Mouse (Mus musculus) kidney, postnatal 4 days (tissue): ENCODE measurements around the gene Rint1.

Source experiments
- DNase-seq, 2 experiments: peaks; one replicate each; pipeline ENCODE4 v3.0.0; 2021; ENCODE audit warnings: mixed read lengths in 2 of 2

Gene Rint1

DNA sequence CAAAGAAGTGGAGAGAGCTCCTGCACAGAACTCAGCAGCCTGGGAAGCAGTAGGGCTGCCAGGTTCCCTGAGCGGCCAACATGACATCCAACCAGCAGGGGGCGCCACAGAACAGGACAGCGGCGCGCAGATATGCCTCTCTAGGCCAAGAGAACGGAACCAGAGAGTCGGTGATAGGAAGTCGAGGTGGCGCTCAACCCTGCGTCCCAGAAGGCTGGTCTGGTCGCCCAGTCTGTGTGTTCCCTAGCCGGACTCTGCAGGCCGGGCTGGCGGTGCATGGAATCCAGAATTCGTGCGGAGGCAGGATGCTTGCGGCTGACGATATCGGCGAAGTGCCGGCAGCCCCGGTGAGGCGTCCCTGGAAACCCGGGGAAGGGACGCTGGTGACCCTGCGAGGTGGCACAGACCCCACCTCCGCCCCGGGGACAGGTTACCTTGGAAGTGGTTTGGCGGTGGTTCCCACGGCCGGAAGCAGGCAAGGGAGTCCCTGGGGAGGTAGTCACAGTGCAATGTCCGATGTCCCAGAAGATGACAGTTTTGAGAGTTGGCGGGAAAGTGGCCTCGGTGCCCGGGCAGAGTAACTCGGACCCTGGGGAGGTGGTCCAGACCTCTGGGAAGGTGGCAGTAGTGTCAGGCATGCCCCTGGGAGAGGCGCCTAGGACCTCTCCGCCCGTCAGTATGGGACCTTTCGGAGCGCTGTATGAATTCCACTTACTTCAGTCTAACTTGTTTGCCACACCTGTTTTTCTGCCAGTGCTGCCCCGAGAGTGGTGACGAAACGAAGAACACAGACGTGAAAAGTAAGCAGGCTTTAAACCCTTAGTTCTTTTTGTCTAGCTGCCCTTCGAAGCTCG lies at the start of gene Rint1:
TSS of gene Rint1 (plus strand) at position 176 of the 854 bp plus-strand sequence.
- DNase-seq = peak; percentile 97 to 98

DNA sequence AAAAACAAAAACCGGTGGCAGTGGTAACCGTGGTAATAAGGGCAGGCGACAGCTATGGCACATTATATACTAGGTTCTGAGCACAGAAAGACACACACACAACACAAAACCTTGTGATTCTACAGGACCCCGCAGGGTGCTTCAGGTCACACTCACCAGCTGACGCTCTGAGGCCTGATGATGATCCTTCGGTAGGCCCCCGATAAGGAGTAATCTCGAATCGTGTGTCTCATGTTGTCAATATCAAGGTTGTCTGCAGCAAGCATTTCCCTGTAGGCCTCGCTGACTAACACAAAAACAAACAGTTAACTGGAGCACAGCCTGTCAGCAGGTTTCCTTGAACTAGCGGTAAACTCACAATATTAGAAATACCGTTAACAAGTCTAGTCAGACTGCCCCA lies 44.2 kb upstream of the Rint1 start:
- DNase-seq = no peak

DNA sequence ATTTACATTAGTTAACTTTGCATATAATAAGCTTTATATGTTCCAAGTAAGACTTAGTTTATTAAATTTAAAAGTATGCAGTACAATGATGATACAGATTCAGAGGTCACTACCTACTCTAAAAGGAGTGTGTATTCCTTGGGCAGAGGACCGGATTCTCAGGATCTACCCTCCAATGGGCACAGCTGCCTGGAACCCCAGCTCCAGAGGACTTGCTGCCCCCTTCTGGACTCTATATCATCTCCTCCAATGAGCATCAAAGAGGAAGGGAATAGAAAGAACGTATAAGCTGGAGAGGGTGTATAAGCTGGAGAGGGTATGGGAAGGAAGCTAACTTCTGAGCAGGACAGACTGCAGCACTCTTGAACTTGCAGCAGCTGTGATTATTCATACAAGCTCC lies 37.6 kb upstream of the Rint1 start:
- no peak for DNase-seq

DNA sequence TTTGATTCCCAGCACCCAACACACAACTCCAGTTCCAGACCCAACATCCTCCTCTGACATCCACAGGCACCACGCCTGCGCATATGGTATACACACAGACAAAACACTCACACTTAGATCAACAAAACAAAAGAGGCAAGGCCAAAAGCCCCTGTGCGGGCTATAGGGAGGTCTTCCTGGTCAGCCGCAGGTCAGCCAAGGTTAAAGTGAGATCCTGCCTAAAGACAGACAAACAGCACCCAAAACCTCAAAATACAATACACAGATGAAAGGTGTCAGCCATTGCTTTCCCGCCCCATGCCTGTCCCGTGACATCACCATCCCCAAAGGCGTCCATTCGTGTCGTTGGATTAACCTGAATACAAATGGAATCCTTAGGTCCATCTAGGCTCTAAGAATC lies 31.9 kb upstream of the Rint1 start:
- DNase-seq = no peak

DNA sequence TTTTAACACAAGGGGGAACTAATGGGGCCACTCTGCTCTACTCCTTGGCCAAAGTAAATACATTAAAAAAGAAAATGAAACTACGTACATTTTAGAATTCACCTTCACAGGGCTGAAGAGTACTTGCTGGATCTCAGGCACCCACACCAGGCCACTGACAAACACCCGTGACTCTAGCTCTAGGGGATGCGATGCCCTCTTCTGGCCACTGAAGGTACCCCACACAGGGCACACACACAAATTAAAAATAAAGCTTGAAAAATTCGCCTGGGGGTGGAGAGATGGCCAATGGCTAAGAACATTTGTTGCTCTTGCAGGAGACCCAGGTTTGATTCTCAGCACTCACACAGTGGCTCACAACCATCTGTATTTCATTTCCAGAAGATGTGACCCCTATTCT lies 31.1 kb upstream of the Rint1 start:
- DNase-seq = no peak

DNA sequence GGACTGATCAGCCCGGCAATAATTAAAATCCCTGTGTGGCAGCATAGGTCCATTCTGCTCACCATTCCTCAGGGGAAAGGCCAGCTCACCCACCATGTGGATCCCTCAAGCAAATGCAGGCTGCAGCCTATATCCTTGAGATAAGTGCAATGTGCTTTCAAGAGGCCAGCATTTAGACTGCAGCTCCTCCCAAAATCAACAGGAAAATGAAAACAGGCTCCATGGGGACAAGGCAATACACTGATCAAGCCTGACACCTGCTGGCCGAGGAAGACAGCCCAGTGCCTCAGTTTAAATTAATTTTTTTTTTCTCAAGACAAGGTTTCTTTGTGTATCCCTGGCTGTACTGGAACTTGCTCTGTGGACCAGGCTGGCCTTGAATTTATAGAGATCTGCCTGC lies 28.9 kb upstream of the Rint1 start:
- peak; percentile 64 to 75 for DNase-seq

DNA sequence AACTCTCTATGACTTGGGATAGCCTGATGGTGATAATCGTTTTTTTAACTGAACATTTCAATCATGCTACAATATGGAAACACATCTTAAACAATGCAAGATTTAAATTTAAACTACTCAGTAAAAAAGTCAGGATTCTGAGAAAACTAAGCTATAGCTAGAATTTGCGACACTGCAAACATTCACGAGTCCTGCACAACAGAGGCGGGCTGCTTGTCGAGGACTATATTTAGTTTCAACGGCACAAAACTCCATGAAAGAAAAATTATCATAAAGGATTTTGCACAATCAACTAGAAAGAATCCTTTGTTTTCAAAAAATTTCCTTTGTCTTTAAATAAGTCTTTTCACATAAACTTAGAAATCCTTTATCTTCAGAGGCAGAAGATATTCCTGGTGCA lies 25.0 kb upstream of the Rint1 start:
- no peak for DNase-seq

DNA sequence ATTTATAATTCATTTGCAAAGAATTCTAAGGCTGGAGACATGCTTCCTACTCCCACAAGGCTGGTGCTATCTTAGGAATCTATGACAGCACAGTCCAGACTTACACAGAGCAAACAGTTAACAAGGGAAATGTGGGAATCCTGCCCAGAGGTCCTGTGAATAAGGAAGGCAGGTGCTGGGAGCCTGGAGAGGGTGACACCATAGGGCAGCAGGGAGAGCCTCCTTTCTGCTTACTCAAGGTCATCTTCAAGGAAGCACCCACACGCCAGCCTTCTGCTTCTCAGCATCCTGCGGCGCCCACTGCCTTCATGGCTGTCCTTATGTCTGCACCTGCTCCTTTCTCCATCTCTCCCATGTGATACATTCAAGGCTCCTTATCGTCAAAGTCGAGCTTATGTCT lies 23.0 kb upstream of the Rint1 start:
- DNase-seq = no peak

DNA sequence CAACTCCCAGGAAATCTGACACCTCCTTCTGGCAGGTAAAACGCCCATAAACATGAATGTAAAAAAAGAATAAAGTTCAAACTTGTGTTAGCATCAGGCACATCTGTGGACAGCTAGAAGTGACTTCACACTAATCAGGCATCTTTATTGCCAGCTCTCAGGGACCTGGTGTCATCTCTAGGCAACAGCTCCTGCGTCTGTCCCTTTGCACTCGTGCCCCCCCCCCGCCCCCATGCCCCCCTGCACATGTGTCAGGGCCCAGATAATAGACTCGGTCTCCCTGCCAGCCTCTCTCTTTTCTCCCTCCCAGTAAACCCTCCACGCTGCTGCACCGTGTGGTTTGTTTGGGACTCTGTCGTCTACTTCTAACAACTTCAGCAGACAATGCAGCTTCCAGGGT lies 16.4 kb upstream of the Rint1 start:
- peak in 1 of 2 experiments; percentile 18 for DNase-seq

DNA sequence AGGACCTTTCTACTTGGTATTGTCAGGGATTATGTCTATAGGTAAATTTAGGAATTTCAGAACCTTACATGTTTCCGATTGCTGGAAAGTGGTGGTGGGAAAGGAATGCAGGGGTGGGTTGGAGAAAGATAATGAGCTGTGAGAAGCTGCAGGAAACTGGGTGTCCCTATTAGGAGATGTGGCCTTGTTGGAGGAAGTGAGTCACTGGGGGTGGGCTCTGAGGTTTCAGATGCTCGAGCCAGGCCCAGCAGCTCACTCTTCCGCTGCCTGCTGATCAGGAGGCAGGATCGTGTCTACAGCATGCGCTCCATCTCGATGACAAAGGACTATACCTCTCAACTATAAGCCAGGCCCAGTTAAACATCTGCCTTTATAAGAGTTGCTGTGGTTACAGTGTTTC lies 13.3 kb upstream of the Rint1 start:
- no peak for DNase-seq

DNA sequence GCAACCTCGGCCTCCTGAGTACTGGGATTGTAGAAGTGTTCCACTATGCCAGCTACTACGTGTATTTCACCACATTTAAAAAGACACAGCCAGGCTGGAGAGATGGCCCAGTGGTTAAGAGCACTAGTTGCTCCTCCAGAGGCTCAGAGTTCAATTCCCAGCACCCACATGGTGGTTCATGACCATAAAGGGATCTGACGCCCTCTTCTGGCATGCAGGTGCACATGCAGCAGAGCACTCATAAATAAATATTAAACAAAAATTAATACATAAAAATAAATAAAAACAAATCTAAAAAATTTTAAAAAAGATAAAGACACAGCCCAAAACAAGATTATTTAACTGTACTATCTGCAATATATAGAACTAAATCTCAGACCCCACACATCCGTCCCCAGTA lies 7.0 kb upstream of the Rint1 start:
- DNase-seq = no peak

DNA sequence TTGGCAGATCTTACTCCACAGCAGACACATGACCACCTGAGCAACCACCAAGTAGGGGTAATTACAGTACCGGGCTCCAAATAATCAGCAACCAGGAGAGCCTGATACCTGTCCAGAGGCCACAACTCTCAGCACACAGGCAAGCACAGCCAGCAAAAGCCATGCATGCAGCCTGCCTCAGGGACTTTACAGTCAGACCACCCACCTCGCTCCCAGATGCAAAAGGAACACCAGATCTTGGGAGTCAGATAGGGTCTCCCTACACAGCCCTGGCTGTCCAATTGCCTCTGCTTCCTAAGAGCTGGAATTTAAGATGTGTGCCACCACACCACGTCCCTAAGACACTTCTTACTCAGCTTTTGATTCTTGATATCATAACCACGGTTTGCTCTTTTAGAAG lies 6.3 kb upstream of the Rint1 start:
- peak in 1 of 2 experiments; percentile 7 for DNase-seq

DNA sequence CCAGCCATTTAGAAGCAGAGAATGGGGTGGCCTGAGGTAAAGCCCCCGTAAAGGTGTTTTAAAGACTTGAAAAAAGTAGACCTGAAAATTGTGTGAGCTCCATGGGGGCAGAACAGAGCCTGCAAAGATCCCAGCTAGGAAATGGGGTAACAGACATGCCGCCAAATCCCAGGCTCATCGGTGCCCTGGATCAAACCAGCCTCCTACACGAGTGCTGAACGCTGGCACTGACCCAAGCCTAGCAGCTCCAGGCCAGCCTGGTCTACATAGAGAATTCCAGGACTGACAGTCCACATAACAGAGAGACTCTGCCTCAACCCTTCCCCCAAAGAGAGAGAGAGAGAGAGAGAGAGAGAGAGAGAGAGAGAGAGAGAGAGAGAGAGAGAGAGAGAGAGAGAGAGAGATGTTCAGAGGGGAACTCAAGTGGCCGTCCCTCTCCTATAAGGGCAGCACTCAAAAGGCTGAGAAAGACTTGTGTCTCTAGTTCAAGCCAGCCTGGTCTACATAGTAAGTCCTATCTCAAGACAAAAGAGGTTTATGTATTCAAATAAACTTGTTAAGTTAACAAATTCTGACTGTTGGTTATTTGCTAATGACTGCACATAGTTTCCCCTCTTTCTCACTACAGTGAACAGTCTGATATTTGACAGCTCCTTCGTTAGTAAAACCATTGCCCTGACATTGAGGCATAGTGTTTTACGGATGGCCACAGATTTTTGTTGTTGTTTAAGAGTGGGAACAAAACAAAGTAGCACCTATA lies 5.3 kb upstream of the Rint1 start:
- peak; percentile 8 to 14 for DNase-seq

DNA sequence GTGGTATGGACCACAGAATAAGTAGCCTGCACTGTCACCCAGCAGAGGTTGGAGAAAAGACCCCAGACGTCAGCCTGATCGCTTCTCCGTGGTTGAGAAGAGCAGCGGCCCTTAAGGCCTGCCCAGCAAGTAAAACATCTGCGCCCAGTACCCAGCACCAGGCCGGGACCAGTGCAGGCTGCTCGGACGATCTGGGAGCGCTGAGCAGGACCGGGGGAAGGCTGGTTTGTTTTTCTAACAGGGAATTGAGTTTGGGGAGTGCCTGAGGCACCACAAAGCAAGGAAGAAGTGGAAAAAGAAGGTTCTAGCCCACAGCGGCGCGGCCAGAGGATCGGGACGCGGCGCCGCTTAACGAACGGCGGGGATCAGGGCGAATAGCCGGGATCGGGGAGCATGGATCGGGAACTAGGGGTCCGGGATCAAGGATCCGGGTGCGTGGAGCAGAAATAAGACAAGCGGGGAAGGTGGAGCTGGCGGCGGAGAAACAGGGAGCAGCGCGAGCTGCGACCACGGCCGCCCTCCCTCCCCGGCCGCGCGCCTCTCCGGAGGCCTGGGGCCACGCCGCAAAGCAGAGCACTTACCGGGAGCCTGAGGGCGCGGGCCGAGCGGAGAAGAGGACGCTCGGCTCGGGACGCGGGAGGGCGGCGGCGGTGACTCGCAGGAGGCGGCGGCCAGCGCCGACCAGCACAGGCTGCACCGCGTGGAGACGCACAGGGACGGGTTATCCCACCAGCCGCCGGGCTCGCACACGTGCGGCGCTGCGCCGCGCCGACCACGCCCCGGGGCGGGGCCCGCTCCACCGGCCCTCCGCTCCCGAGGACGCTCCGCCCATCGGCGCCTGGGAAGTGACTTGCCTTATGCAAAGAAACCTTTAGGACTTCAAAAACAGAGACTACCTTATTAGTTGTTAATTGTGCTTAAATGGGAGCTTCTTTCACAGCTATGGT lies 4.3 kb upstream of the Rint1 start, which contains the start of gene Pus7:
TSS of gene Pus7 (minus strand) at position 781 of the 947 bp plus-strand sequence.
- peak; percentile 90 to 94 for DNase-seq

DNA sequence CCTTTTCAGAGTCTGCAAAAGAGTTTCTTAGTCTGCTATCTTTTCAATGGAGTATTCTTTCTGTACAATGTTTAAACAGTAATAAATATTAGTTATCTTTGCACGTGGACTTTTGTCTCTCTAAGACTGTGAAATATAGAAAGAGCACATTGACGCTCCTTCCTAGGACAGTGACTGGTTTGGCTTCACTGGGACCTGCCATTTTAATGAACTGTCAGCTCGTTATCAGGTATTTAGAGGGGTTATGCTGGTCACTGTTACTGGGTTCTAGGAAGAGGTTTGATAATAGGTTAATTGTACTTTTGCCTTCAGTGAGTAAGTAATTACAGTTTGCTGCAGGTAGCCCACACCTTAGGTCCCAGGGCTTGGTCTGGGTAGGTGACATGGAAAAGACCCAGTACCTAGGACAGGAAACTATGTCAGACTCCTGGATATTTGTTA lies 899 bp downstream of the Rint1 start:
- DNase-seq = no peak

DNA sequence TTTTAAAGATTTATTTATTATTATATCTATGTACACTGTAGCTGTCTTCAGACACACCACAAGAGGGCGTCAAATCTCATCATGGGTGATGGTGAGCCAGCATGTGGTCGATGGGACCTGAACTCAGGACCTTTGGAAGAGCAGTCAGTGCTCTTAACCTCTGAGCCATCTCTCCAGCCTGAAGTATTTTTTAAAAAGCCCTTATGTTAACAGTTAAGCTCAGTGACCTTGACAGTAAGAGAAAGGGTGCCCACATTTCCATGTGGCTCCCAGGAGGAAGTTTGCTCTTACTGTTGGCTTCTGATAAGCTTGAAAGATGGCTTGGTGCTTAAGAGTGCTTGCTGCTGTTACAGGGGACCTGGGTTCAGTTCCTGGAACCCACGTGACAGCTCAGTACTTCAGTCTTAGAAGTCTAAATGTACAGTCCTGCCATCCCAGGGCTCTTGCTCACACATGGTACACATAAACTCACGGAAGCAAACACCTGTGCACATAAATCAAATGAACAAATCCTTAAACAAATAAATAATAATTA lies 1.6 kb downstream of the Rint1 start:
- no peak for DNase-seq

DNA sequence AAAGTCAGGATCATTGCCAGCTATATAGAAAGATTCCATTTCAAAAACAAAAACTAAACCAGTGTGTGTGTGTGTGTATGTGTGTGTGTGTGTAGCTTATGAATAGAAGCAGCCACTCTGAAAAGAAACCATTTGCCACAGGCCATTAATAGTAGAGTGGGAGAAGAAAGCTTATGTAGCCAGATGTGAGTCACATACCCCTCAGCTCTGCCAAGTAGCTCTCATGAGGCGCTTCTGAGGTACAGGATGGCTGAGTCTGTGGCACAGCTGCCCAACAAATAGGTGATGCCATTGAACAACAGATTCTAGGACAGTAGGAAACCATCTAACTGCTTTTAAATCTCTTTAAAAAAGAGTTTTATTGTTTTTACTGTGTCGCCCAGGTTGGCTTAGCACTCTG lies 5.2 kb downstream of the Rint1 start:
- no peak for DNase-seq

DNA sequence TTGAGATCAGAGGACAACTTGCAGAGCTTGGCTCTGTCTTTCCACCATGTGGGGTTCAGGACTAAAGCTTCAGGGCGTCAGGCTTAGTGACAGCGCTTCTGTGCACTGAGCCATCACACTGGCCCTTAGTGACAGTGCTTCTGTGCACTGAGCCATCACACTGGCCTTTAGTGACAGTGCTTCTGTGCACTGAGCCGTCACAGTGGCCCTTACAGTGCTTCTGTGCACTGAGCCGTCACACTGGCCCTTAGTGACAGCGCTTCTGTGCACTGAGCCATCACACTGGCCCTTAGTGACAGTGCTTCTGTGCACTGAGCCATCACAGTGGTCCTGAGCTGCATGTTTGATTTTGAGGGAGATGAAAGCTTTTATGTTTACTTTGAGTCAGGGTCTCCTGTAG lies 27.3 kb downstream of the Rint1 start:
- DNase-seq = no peak

DNA sequence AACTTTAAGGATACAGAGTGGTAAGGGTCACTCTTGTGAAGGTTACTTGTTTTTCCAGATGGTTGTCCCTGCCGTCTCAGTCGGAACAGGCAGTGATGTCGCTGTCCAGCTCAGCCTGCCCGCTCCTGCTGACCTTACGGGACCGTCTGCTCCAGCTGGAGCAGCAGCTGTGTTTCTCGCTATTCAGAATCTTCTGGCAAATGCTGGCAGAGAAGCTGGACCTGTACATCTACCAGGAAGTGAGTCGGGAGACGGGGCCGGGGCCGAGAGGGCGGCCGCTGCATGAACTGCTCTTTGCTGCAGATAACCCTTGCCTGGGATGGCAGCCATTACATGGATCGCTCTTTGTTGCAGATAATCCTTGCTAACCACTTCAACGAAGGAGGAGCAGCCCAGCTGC lies 29.2 kb downstream of the Rint1 start:
- DNase-seq = no peak

DNA sequence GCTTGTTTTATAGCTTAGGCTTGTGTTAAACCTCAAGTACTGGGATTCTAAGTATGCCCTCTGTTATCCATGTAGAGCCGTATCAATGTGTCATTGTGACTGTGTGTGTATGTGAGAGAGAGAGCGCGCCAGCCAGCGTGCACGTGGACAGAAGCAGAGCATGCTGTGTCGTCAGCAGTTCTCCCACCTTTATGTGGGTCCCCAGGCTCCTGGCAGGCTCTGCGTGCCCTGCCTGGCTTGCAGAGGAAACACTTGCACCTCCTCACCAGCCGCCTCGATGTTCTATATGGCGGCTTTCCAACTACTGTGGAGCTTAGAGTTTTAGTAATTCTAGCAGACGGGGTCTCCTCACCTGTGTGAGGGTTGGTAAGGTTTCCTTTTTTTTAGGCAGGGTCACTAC lies 34.8 kb downstream of the Rint1 start:
- DNase-seq = no peak

DNA sequence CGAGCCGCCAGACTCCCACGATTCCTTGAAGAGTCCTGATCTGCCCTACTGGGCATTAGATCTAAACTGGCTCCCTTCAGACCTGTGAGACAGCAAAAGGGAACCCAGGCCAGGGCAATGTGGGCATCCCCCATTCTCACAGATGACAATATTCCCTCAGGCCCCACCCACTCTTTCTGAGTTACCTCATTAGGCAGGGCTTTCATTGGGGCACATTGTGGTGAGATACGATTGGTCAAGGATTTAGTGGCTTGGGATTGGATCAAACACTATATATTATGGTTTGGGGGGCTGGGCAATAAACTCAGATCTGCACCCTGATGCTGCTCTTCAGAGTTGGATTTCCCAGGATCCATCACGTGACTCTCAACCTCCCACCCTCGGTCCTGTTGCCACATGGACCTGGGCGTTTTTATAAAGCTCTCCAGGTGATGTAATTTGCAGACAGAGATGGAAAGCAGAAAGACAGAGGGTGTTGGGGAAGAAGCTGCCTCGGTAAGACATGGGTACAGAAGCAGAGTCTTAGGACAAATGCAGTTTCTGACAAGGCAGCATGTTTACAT lies 36.7 kb downstream of the Rint1 start:
- DNase-seq = no peak

DNA sequence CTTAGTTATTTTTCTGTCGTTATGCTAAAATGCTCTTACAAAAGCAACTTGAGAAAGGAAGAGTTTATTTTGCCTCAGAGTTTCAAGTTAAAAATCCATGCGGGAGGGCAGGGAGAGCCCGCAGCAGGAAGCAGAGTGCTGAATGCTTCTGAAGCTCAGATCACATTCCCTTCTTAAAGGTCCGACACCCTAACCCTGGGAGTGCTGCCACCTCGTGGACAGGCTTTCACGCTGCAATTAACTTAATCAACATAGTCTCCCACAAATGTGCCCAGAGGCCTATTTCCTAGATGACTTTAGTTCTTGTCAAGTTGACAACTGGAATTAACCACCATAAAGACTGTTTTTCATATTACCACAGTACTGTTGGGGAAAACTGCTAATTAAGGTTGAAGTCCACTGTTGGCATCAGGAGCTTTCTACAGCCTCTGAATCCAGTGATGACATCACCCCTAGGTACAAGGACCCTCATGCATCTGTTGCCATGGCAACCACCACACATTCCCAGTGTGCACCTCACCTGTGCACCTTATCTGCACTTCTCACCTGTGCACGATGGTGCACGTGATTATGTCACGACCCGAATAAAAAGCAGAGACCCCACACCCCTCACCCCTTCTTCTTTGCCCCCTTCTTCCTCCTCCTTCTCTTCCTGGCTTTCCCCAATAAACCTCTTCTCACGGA lies 39.0 kb downstream of the Rint1 start:
- DNase-seq = peak; percentile 79 to 81
